Mouse (Mus musculus) kidney, postnatal 0 days (tissue): ENCODE measurements around the gene Kdelc1. TPM values are rescaled to one million over a fixed set of nuclear protein-coding genes. Genes with fewer than 3 reads are reported as not detected.

Experiments used
- ATAC-seq: fragments of 200-750 bp; cut with Nextera tagmentation; replicated peaks from 2 replicates; pipeline ENCODE4 v1.8.0; 2017; ENCODE audit warnings: low read depth, moderate number of reproducible peaks, moderate TSS enrichment, moderate library complexity; ENCODE audit not compliant: low FRiP score
- DNase-seq: peaks from one replicate; pipeline ENCODE4 v3.0.0-alpha.2; 2016; ENCODE audit warnings: low spot score
- H3K27ac ChIP-seq: fragments of 300-500 bp; sonication (generic); 2 replicates; pipeline ENCODE4 v1.5.1; 2014; ENCODE audit warnings: mild to moderate bottlenecking
- H3K27me3 ChIP-seq: fragments of 300-500 bp; sonication (generic); 2 replicates; pipeline ENCODE4 v1.6.1; 2014; ENCODE audit warnings: low read length, mixed read lengths; ENCODE audit not compliant: insufficient read depth
- H3K36me3 ChIP-seq: fragments of 300-500 bp; sonication (generic); 2 replicates; pipeline ENCODE4 v1.6.1; 2014; ENCODE audit warnings: low read length, mixed read lengths; ENCODE audit not compliant: insufficient read depth
- H3K4me1 ChIP-seq: fragments of 300-500 bp; sonication (generic); replicated peaks from 2 replicates; pipeline ENCODE4 v1.6.1; 2014; ENCODE audit warnings: antibody characterized with exemption, low read length, mixed read lengths; ENCODE audit not compliant: insufficient read depth
- H3K4me2 ChIP-seq: fragments of 300-500 bp; sonication (generic); 2 replicates; pipeline ENCODE4 v1.6.1; 2014; ENCODE audit warnings: mild to moderate bottlenecking, low read length, moderate library complexity, mixed read lengths
- H3K4me3 ChIP-seq: fragments of 300-500 bp; sonication (generic); replicated peaks from 2 replicates; pipeline ENCODE4 v1.5.1; 2014; ENCODE audit warnings: low read depth, low read length
- H3K9ac ChIP-seq: fragments of 300-500 bp; sonication (generic); 2 replicates; pipeline ENCODE4 v1.6.1; 2014; ENCODE audit warnings: low read depth, low read length
- H3K9me3 ChIP-seq: fragments of 300-500 bp; sonication (generic); replicated peaks from 2 replicates; pipeline ENCODE4 v1.6.1; 2016; ENCODE audit warnings: low read length, inconsistent platforms, mixed read lengths
- CTCF ChIP-seq: IDR thresholded peaks from 2 replicates; pipeline ENCODE4 v1.5.1; 2016; ENCODE audit warnings: antibody characterized with exemption, low read depth, mild to moderate bottlenecking, moderate library complexity
- WGBS: fragments of 180-500 bp; shearing (Covaris S2); extraction: QIAGEN DNeasy Blood & Tissue Kit; methylation state at CpG from one replicate; pipeline ENCODE4 v1.1.7; 2014; 5-methylcytosine and 5-hydroxymethylcytosine counted together
- polyA plus RNA-seq: library from polyadenylated mRNA; unstranded; fragments of >200 nt; fragmentation: Nextera tagmentation; extraction: Ambion mirVana; gene quantifications from 2 replicates; pipeline ENCODE4 v1.2.1, GENCODE M21; 2015

The Kdelc1 gene
- polyA plus RNA-seq, 1 experiment from 2014 or later = 45.8 TPM

GRCm38 (mm10) chr1:44122256-44122655, 3.6 kb upstream of the Kdelc1 start:
- H3K36me3 ChIP-seq = no peaks in the 10 kb centered on the region
- no peak for TF ChIP-seq CTCF
- H3K9ac ChIP-seq = no peak overlapping the region
- H3K4me3 ChIP-seq = no peak overlapping the region
- no peaks in the 10 kb centered on the region; the same call in 1 of the 2 replicates for H3K4me1 ChIP-seq
- ATAC-seq = no peak
- H3K9me3 ChIP-seq = no peaks in the 10 kb centered on the region
- no peak overlapping the region for H3K27ac ChIP-seq
- no peaks in the 10 kb centered on the region for H3K27me3 ChIP-seq
- 76% methylated on average over 3 of the region's 3 CpGs for WGBS
- no peak for DNase-seq
- no peak overlapping the region for H3K4me2 ChIP-seq

- peak overlapping the region; percentile 65 for H3K9ac ChIP-seq
- no peaks in the 10 kb centered on the region for H3K36me3 ChIP-seq
- no peaks in the 10 kb centered on the region for H3K27me3 ChIP-seq
- H3K4me2 ChIP-seq = peak overlapping the region; percentile 88
- H3K4me1 ChIP-seq = no peaks in the 10 kb centered on the region; the same call in 1 of the 2 replicates
- ATAC-seq = no peak; the same call in 1 of the 2 replicates
- H3K27ac ChIP-seq = peak overlapping the region; percentile 95
- no peaks in the 10 kb centered on the region for H3K9me3 ChIP-seq
- DNase-seq = no peak
- WGBS = 1% methylated on average over 6 of the region's 6 CpGs
- H3K4me3 ChIP-seq = peak overlapping the region; percentile 71
- no peak for TF ChIP-seq CTCF
These were observed 1.4 kb upstream of the Kdelc1 start for GRCm38 (mm10) chr1:44120074-44120406.

GRCm38 (mm10) chr1:44119201-44120073, 829 bp upstream of the Kdelc1 start:
- Histone ChIP-seq H3K9ac (peak overlapping the region; percentile 65), H3K27ac (peak overlapping the region; percentile 95), H3K4me1 (no peaks in the 10 kb centered on the region; the same call in 1 of the 2 replicates), H3K27me3 (no peaks in the 10 kb centered on the region), H3K36me3 (0 out of 2 replicates have a peak, but pooled peaks cover 5% of the 10 kb centered on the region), H3K4me2 (peak overlapping the region; percentile 88), H3K4me3 (peak overlapping the region; percentile 71), H3K9me3 (no peaks in the 10 kb centered on the region)
- TF ChIP-seq CTCF = peak; percentile 76
- WGBS = under 1% methylated on average over 39 of the region's 43 CpGs
- DNase-seq = peak; percentile 96
- ATAC-seq = peak; percentile 90

GRCm38 (mm10) chr1:44117571-44117970, 1.0 kb downstream of the Kdelc1 start:
- no peak for ATAC-seq
- Histone ChIP-seq H3K27me3 (no peaks in the 10 kb centered on the region), H3K36me3 (peaks cover 16% of the 10 kb centered on the region; the same call in 1 of the 2 replicates), H3K27ac (no peak overlapping the region), H3K9me3 (no peaks in the 10 kb centered on the region), H3K4me2 (peak overlapping the region; percentile 88; the same call in 1 of the 2 replicates), H3K4me1 (no peaks in the 10 kb centered on the region; the same call in 1 of the 2 replicates), H3K9ac (no peak overlapping the region), H3K4me3 (peak overlapping the region; percentile 71; the same call in 1 of the 2 replicates)
- TF ChIP-seq CTCF = no peak
- DNase-seq = no peak

- H3K27ac ChIP-seq = no peak overlapping the region
- ATAC-seq = no peak
- 11% methylated on average over 5 of the region's 5 CpGs for WGBS
These were observed 15.7 kb downstream of the Kdelc1 start for GRCm38 (mm10) chr1:44102939-44103338.

GRCm38 (mm10) chr1:44102259-44102717, 16.3 kb downstream of the Kdelc1 start, which contains the start of gene Tex30:
Gene Tex30, minus strand, starts transcription at chr1:44102441.
- Histone ChIP-seq H3K27me3 (no peaks in the 10 kb centered on the region), H3K4me1 (no peaks in the 10 kb centered on the region), H3K27ac (peak within 1 kb of the TSS; percentile 91), H3K4me3 (peak within 1 kb of the TSS; percentile 63), H3K36me3 (0 out of 2 replicates have a peak, but pooled peaks cover 4% of the 10 kb centered on the region), H3K9me3 (no peaks in the 10 kb centered on the region), H3K4me2 (peak within 1 kb of the TSS; percentile 69), H3K9ac (peak within 1 kb of the TSS; percentile 71)
- ATAC-seq = peak; percentile 99
- peak; percentile 96 for DNase-seq
- no peak for TF ChIP-seq CTCF
- under 1% methylated on average over 54 of the region's 55 CpGs for WGBS

More at GRCm38 (mm10) chr1:44102939-44103338, 15.7 kb downstream of the Kdelc1 start:
- H3K4me2 ChIP-seq = peak overlapping the region; percentile 69
- no peaks in the 10 kb centered on the region for H3K9me3 ChIP-seq
- 0 out of 2 replicates have a peak, but pooled peaks cover 6% of the 10 kb centered on the region for H3K36me3 ChIP-seq
- no peak for DNase-seq
- no peak for TF ChIP-seq CTCF
- no peaks in the 10 kb centered on the region for H3K27me3 ChIP-seq
- H3K4me3 ChIP-seq = peak overlapping the region; percentile 63; the same call in 1 of the 2 replicates
- no peaks in the 10 kb centered on the region for H3K4me1 ChIP-seq
- H3K9ac ChIP-seq = no peak overlapping the region
